Comparison of ENCODE assay signal across 8 mouse cellular contexts in genomic region chr5:130073026-130073425, GRCm38 (mm10). TPM values are rescaled to one million over a fixed set of nuclear protein-coding genes. Genes with fewer than 3 reads are reported as not detected.
DNase-seq lines count a peak whose midpoint lies in the region; ATAC-seq and TF ChIP-seq lines count a peak whose summit lies in the region.

Gene Tpst1 (plus strand): TSS chr5:130073326.

- H3K9ac ChIP-seq in forebrain, embryonic 11.5 days (ENCODE audit: low read length): no peak within 1 kb of the TSS
- H3K9ac ChIP-seq in intestine, embryonic 16.5 days (ENCODE audit: low read depth, low read length): no peak within 1 kb of the TSS
- H3K9ac ChIP-seq in midbrain, embryonic 13.5 days (replicated peaks): no peak within 1 kb of the TSS

- no peak for ATAC-seq in forebrain, embryonic 11.5 days (replicated peaks; ENCODE audit: low FRiP score)
- ATAC-seq in intestine, embryonic 16.5 days: no peak
- ATAC-seq in midbrain, embryonic 13.5 days: no peak

- H3K4me1 ChIP-seq in spleen, adult 2 months (ENCODE audit: control insufficient read depth, insufficient read depth, insufficient read length): no peaks in the 10 kb centered on the region
- no peaks in the 10 kb centered on the region for H3K4me1 ChIP-seq in forebrain, embryonic 11.5 days (replicated peaks; ENCODE audit: control insufficient read depth, insufficient read depth, low read length)
- no peaks in the 10 kb centered on the region for H3K4me1 ChIP-seq in intestine, embryonic 16.5 days (ENCODE audit: control insufficient read depth, insufficient read depth, low read length)
- H3K4me1 ChIP-seq in midbrain, embryonic 13.5 days (replicated peaks): no peaks in the 10 kb centered on the region

- no peak for DNase-seq in spleen, adult 2 months (ENCODE audit: low read depth in 1 of 2, low spot score in 2 of 2)
- DNase-seq in spleen, postnatal 10 days (ENCODE audit: low spot score in 2 of 2): no peak
- DNase-seq in forebrain, embryonic 11.5 days (ENCODE audit: low spot score): no peak
- no peak for DNase-seq in embryo, embryonic 10.5 days (ENCODE audit: low spot score)
- DNase-seq in cerebellum, postnatal 10 days: no peak
- DNase-seq in kidney, postnatal 10 days: no peak

- 95% methylated on average over 6 of the region's 6 CpGs for WGBS in spleen, adult 2 months
- WGBS in forebrain, embryonic 11.5 days: 94% methylated on average over 6 of the region's 6 CpGs
- 87% methylated on average over 6 of the region's 6 CpGs for WGBS in intestine, embryonic 16.5 days
- 94% methylated on average over 6 of the region's 6 CpGs for WGBS in midbrain, embryonic 13.5 days

- no peak within 1 kb of the TSS for H3K27ac ChIP-seq in spleen, adult 2 months (ENCODE audit: insufficient read depth, low read length)
- no peak within 1 kb of the TSS for H3K27ac ChIP-seq in forebrain, embryonic 11.5 days (ENCODE audit: low read depth, low read length)
- H3K27ac ChIP-seq in intestine, embryonic 16.5 days (ENCODE audit: low read length): no peak within 1 kb of the TSS
- no peak within 1 kb of the TSS for H3K27ac ChIP-seq in midbrain, embryonic 13.5 days

- H3K36me3 ChIP-seq in spleen, adult 2 months (ENCODE audit: control insufficient read depth, insufficient read depth, low read length): no peaks in the 10 kb centered on the region
- H3K36me3 ChIP-seq in forebrain, embryonic 11.5 days (ENCODE audit: control insufficient read depth, insufficient read depth, low read length): no peaks in the 10 kb centered on the region
- H3K36me3 ChIP-seq in intestine, embryonic 16.5 days (ENCODE audit: control insufficient read depth, insufficient read depth, low read length): no peaks in the 10 kb centered on the region
- no peaks in the 10 kb centered on the region for H3K36me3 ChIP-seq in midbrain, embryonic 13.5 days

- H3K9me3 ChIP-seq in forebrain, embryonic 11.5 days (ENCODE audit: control insufficient read depth, low read length): no peaks in the 10 kb centered on the region; the same call in 1 of the 2 replicates
- no peaks in the 10 kb centered on the region for H3K9me3 ChIP-seq in intestine, embryonic 16.5 days (ENCODE audit: control insufficient read depth, low read length)
- no peaks in the 10 kb centered on the region for H3K9me3 ChIP-seq in midbrain, embryonic 13.5 days

- TF ChIP-seq CTCF in spleen, adult 2 months (IDR thresholded peaks at IDR 0.05; ENCODE audit: extremely low read depth, insufficient read depth, insufficient read length, insufficient replicate concordance): no peak

- H3K27me3 ChIP-seq in spleen, adult 2 months (ENCODE audit: control insufficient read depth, insufficient read depth, low read length): no peaks in the 10 kb centered on the region
- H3K27me3 ChIP-seq in forebrain, embryonic 11.5 days (ENCODE audit: control insufficient read depth, insufficient read depth, low read length): no peaks in the 10 kb centered on the region
- no peaks in the 10 kb centered on the region for H3K27me3 ChIP-seq in intestine, embryonic 16.5 days (replicated peaks; ENCODE audit: control insufficient read depth, insufficient read depth, low read length)
- peaks cover 3% of the 10 kb centered on the region; the same call in 1 of the 2 replicates for H3K27me3 ChIP-seq in midbrain, embryonic 13.5 days

- H3K4me2 ChIP-seq in forebrain, embryonic 11.5 days (ENCODE audit: low read depth, low read length, severe bottlenecking): no peak within 1 kb of the TSS
- no peak within 1 kb of the TSS for H3K4me2 ChIP-seq in intestine, embryonic 16.5 days (ENCODE audit: low read depth, low read length)
- no peak within 1 kb of the TSS for H3K4me2 ChIP-seq in midbrain, embryonic 13.5 days (replicated peaks)

- TF ChIP-seq POLR2A in spleen, adult 2 months (IDR thresholded peaks at IDR 0.05; ENCODE audit: low read depth, low read length): no peak

- no peak within 1 kb of the TSS for H3K4me3 ChIP-seq in spleen, adult 2 months (ENCODE audit: extremely low read depth, insufficient read depth, insufficient read length)
- no peak within 1 kb of the TSS for H3K4me3 ChIP-seq in forebrain, embryonic 11.5 days (ENCODE audit: low read depth, low read length)
- H3K4me3 ChIP-seq in intestine, embryonic 16.5 days (ENCODE audit: low read length): no peak within 1 kb of the TSS
- H3K4me3 ChIP-seq in midbrain, embryonic 13.5 days (replicated peaks): no peak within 1 kb of the TSS

RNA-seq across cellular contexts. Expression of gene Tpst1, which starts in this region (rescaled TPM):
- 10.9 and 15.5 TPM in 2 replicates for polyA plus RNA-seq in spleen, adult 2 months (2012; rRNA removed)
- 60.8 and 62.7 TPM in 2 replicates for polyA plus RNA-seq in forebrain, embryonic 11.5 days (2014; fragmentation: Nextera tagmentation; extraction: Ambion mirVana)
- polyA plus RNA-seq in intestine, embryonic 16.5 days (2015; fragmentation: Nextera tagmentation; extraction: Ambion mirVana): 46.4 and 51.7 TPM in 2 replicates
- 47.4 and 51.0 TPM in 2 replicates for polyA plus RNA-seq in midbrain, embryonic 13.5 days (2015; fragmentation: Nextera tagmentation; extraction: Ambion mirVana)
